Mouse (Mus musculus) WW6 (cell line): ENCODE measurements around the gene Kcnk16.

ENCODE experiments used
- DNase-seq: peaks from one replicate; pipeline ENCODE4 v3.0.0-alpha.2; 2013; ENCODE audit warnings: low read depth, low spot score

Kcnk16 gene

GRCm38 (mm10) chr14:20233016-20233980, 35.7 kb downstream of the Kcnk16 start:
- DNase-seq, result no peak

- DNase-seq, result no peak
Observed at GRCm38 (mm10) chr14:20230063-20230491, 38.9 kb downstream of the Kcnk16 start.

- DNase-seq, result no peak
Observed at GRCm38 (mm10) chr14:20229437-20229836, 39.6 kb downstream of the Kcnk16 start.

GRCm38 (mm10) chr14:20228336-20228735, 40.7 kb downstream of the Kcnk16 start:
- DNase-seq, result no peak

GRCm38 (mm10) chr14:20226982-20227381, 42.0 kb downstream of the Kcnk16 start:
- no peak for DNase-seq

GRCm38 (mm10) chr14:20226488-20226887, 42.5 kb downstream of the Kcnk16 start:
- no peak for DNase-seq

GRCm38 (mm10) chr14:20225525-20225924, 43.5 kb downstream of the Kcnk16 start:
- no peak for DNase-seq

GRCm38 (mm10) chr14:20224576-20225218, 44.3 kb downstream of the Kcnk16 start:
- no peak for DNase-seq

- DNase-seq, result no peak
Observed at GRCm38 (mm10) chr14:20224163-20224562, 44.8 kb downstream of the Kcnk16 start.

GRCm38 (mm10) chr14:20223253-20223652, 45.7 kb downstream of the Kcnk16 start:
- DNase-seq, result no peak

GRCm38 (mm10) chr14:20221083-20221482, 47.9 kb downstream of the Kcnk16 start:
- DNase-seq, result no peak

- no peak for DNase-seq
Observed at GRCm38 (mm10) chr14:20219849-20220248, 49.1 kb downstream of the Kcnk16 start.

- DNase-seq, result no peak
Observed at GRCm38 (mm10) chr14:20217299-20217864, 51.6 kb downstream of the Kcnk16 start.

- DNase-seq, result no peak
Observed at GRCm38 (mm10) chr14:20216561-20217298, 52.3 kb downstream of the Kcnk16 start.

- DNase-seq, result no peak
Observed at GRCm38 (mm10) chr14:20215826-20216225, 53.2 kb downstream of the Kcnk16 start.

GRCm38 (mm10) chr14:20214125-20214524, 54.9 kb downstream of the Kcnk16 start:
- DNase-seq, result no peak

- DNase-seq, result no peak
Observed at GRCm38 (mm10) chr14:20211754-20212601, 57.0 kb downstream of the Kcnk16 start.
